Mouse (Mus musculus): ENCODE results near the gene Nacad.

Nacad gene

GRCm38 (mm10) chr11:6605491-6606399, at the start of gene Nacad:
Gene Nacad, minus strand, starts transcription at chr11:6606053.
- DNase-seq, result peak; percentile 86 to 91

GRCm38 (mm10) chr11:6654903-6655302, 49.0 kb upstream of the Nacad start:
- DNase-seq, result peak; percentile 95 to 98

GRCm38 (mm10) chr11:6652978-6653377, 47.1 kb upstream of the Nacad start:
- DNase-seq, result peak in 1 of 2 experiments; percentile 43

- DNase-seq, result no peak
These were observed 44.7 kb upstream of the Nacad start for GRCm38 (mm10) chr11:6650519-6650918.

GRCm38 (mm10) chr11:6647831-6648724, 42.2 kb upstream of the Nacad start:
- peak; percentile 42 to 67 for DNase-seq

- DNase-seq, result no peak
These were observed 38.7 kb upstream of the Nacad start for GRCm38 (mm10) chr11:6644566-6644965.

- DNase-seq, result no peak
These were observed 33.2 kb upstream of the Nacad start for GRCm38 (mm10) chr11:6639072-6639471.

- DNase-seq, result no peak
These were observed 32.7 kb upstream of the Nacad start, which contains the start of gene Wap for GRCm38 (mm10) chr11:6638537-6638936. Gene Wap, minus strand, starts transcription at chr11:6638637.

- DNase-seq, result no peak
These were observed 30.3 kb upstream of the Nacad start for GRCm38 (mm10) chr11:6636150-6636549.

GRCm38 (mm10) chr11:6629655-6630054, 23.8 kb upstream of the Nacad start:
- DNase-seq, result peak; percentile 58 to 66

GRCm38 (mm10) chr11:6628568-6628967, 22.7 kb upstream of the Nacad start:
- DNase-seq, result peak; percentile 79 to 83

- DNase-seq, result no peak
These were observed 21.9 kb upstream of the Nacad start for GRCm38 (mm10) chr11:6627731-6628130.

GRCm38 (mm10) chr11:6626388-6626772, 20.5 kb upstream of the Nacad start:
- DNase-seq, result peak in 1 of 2 experiments; percentile 26

GRCm38 (mm10) chr11:6625478-6626387, 19.9 kb upstream of the Nacad start, which contains the start of gene Tbrg4:
Gene Tbrg4, minus strand, starts transcription at chr11:6626067.
- DNase-seq, result peak; percentile 97

GRCm38 (mm10) chr11:6624619-6625382, 18.9 kb upstream of the Nacad start:
- no peak for DNase-seq

GRCm38 (mm10) chr11:6623704-6624103, 17.9 kb upstream of the Nacad start:
- no peak for DNase-seq

GRCm38 (mm10) chr11:6615250-6616205, 9.7 kb upstream of the Nacad start:
- DNase-seq, result no peak

- peak; percentile 69 to 78 for DNase-seq
These were observed 802 bp downstream of the Nacad start for GRCm38 (mm10) chr11:6605021-6605481.

GRCm38 (mm10) chr11:6604604-6604936, 1.3 kb downstream of the Nacad start:
- peak in 1 of 2 experiments; percentile 57 for DNase-seq
